Mouse (Mus musculus) inflammation-experienced regulatory T-cells, adult 16 weeks (primary cell): Measurements from ENCODE around the gene Plekhb1. TPM values are rescaled to one million over a fixed set of nuclear protein-coding genes. Genes with fewer than 3 reads are reported as not detected.

Experiments
- polyA plus RNA-seq: library from polyadenylated mRNA; unstranded; fragments of 100-300 nt; shearing (Covaris generic); gene quantifications from one replicate; pipeline ENCODE4 v1.2.1, GENCODE M21; 2017

Plekhb1 gene
- polyA plus RNA-seq = 0.20 TPM

DNA sequence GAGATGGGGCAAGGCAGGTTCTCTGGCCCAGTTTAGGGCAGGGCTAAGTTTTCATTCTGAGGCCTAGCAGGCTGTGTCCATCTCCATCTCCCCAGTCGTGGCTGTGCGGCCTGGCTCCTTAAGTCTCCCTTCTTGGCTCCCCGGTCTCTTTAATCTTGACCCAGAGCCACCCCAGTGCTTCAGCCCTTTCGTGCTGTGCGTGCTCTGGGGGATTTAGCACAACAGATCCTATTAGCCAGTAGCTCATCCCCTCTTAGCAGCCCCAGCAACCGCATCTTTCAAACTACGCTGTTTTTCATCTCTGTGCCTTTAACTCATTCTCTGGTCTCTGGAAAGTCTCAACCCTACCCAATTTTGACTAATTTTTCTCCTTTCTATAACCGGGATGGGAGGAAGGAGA, at the start of gene Plekhb1:
TSS of gene Plekhb1 (minus strand) at position 184 of the 400 bp plus-strand sequence.

DNA sequence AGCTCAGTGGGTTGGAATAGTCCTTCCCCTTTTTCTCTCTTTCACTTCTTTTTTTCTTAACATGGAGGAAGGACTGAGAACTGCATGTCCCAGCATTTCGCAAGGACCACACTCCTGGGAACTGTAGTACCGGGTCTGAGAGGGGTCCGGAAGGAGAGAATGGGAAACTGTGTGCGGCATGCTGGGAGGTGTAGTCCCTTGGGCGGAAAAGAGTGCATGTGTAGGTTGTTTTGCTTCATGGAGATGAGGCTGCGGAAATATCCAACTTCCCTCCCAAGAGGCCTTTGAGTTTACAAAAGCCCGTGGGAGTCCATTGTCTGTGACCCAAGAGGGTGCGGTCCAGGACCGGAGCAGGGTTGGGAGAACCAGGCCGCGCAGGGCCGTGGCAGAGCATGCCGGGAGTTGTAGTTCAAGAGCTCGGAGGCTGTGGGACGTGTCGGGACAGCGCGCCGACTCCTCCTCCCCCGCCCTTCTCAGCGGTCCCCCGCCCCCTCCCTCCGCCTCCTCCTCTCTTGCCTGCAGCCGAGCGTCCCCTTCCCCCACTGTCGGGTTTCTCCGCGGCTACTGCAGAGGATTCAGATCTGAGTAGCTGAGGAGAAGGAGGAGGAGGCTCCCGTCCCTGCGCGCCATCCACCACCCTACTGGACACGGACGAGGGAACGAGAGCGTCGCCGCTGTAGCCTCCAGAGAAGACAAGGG, 44.1 kb upstream of the Plekhb1 start, which contains the start of gene Fam168a:
TSS of gene Fam168a (plus strand) at position 493 of the 699 bp plus-strand sequence.

DNA sequence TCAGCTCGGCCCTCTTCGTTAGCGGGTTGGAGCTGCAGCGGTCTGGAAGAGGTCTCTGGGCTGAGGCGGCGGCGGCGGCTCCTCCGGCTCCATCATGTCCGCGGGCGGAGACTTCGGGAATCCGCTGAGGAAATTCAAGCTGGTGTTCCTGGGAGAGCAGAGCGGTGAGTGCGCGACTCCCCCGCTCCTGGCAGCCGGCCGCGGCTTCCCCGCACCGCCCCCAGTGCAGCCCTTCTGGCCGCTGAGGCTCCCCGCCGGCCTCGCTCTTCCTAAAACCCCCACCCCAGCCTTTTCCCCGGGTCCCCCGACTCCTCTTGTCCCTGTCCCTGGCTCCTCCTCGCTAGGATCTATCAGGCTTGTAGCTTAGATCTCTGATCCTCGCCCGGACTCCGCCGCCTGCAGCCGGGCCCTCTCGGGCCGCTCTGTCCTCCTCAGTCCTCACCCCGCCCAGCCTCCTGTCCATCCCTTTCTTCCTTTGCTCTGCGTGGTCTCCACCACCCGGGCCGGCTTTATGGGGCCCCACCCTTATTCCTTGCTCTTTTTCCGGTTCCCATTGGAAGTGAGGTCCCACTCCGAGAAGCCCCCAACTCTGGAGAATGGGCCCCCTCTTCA, 54.0 kb downstream of the Plekhb1 start, which contains the start of gene Mrpl48:
TSS of gene Mrpl48 (minus strand) at position 172 of the 612 bp plus-strand sequence.

DNA sequence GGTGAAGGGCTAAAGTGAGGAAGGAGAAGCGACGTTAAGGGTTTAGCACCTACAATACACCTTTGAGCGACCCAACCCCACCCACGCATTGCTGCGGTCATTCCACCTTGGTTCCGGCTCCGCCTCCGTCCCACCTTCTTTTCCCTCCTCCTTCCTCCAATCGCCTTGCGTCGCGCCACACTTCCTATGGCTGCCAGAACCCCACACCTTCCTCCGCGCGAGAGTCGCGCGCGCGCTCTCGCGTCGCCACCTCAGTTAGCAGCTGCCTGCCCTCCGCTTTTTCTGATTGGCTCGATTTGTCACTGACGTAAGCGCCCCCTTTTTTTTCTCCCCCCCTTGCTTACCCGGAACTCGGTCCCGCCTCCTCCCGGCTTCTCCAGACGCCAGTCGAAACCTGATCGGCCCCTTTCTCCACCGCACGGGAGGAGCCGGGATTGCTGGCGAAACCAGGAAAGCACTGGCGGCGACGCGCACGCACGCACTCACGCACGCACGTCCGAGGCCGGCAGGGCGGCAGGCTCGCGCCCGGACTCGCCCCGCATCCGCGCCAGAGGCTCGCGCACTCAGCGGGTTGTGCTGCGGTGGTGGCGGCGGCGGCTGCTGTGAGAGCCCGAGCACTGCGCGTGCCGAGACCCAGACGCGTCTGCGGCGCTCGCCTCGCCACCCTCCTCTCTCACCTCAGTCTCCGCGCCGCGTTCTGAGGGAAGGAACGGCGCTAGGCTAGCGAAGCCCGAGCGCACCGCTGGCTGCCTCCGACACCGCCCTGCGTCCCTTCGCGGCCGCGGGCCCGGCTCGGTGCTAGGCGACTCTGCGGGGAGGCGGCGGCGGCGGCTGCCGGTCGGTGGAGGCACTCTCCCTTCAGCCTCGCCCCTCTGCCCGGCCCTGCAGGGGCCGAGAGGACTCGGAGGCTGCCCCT, 54.7 kb downstream of the Plekhb1 start, which contains the start of gene Rab6a:
TSS of gene Rab6a (plus strand) at position 197 of the 916 bp plus-strand sequence.

Other genes starting within 250 kb of the Plekhb1 start
- gene Ucp3, start 189.4 kb downstream of the Plekhb1 start, polyA plus RNA-seq = 0.13 TPM
- gene Ucp2, start 169.1 kb downstream of the Plekhb1 start, polyA plus RNA-seq = 1,740 TPM
- gene Dnajb13, start 147.5 kb downstream of the Plekhb1 start, polyA plus RNA-seq = 18.3 TPM
- 22.4 TPM for gene Coa4, start 125.3 kb downstream of the Plekhb1 start, polyA plus RNA-seq
- 10.1 TPM for gene Rab6a, start 55.0 kb downstream of the Plekhb1 start, polyA plus RNA-seq
- 50.8 TPM for gene Mrpl48, start 54.1 kb downstream of the Plekhb1 start, polyA plus RNA-seq
- 31.8 TPM for gene Fam168a, start 44.2 kb upstream of the Plekhb1 start, polyA plus RNA-seq
- gene Relt, start 201.0 kb upstream of the Plekhb1 start, polyA plus RNA-seq = 38.5 TPM